Mouse (Mus musculus): ENCODE results near the gene Gnptab. TPM values are rescaled to one million over a fixed set of nuclear protein-coding genes. Genes with fewer than 3 reads are reported as not detected.
"Not testable (repeated sequence)": the region's sequence is repeated elsewhere in the genome, so short reads cannot be mapped to it uniquely, and the experiment has no call there.

The Gnptab gene
- polyA plus RNA-seq, 1 experiment from 2014 or later = 7.0 TPM

DNA sequence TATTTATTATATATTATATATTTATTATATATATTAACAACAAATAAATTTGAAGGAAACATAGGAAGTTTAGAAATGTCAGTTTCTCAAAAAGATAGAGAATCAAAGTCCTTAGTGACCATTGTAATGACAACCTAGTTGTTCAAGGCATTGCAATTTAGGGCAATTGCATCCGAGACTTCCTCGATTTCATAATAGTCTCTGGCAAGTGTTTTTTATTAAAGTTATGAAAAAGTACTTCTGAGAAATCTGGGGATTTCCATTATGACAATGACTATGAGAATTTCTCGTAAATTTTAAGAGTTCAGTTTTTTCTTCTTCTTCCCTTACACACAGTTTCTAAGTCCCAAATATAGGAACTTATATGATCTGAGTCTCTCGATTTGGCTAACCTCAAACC is 6.5 kb upstream of the Gnptab start:
- H3K4me2 ChIP-seq = no peak overlapping the region
- H3K4me1 ChIP-seq (ENCODE audit: control insufficient read depth, insufficient read depth, low read length) = no peaks in the 10 kb centered on the region
- no peak overlapping the region for H3K9ac ChIP-seq (ENCODE audit: low read length)
- WGBS = 88% methylated on average over 4 of the region's 4 CpGs
- no peaks in the 10 kb centered on the region for H3K9me3 ChIP-seq (ENCODE audit: control insufficient read depth, low read length)
- no peak overlapping the region for H3K4me3 ChIP-seq (ENCODE audit: low read depth, low read length)
- no peak overlapping the region for H3K27ac ChIP-seq (ENCODE audit: low read depth, low read length)
- DNase-seq (ENCODE audit: low spot score, missing footprints) (no peak), ATAC-seq (ENCODE audit: low FRiP score) (no peak)
- no peaks in the 10 kb centered on the region for H3K36me3 ChIP-seq (ENCODE audit: control insufficient read depth, insufficient read depth, low read length)
- no peaks in the 10 kb centered on the region for H3K27me3 ChIP-seq (ENCODE audit: control insufficient read depth, insufficient read depth, low read length)

DNA sequence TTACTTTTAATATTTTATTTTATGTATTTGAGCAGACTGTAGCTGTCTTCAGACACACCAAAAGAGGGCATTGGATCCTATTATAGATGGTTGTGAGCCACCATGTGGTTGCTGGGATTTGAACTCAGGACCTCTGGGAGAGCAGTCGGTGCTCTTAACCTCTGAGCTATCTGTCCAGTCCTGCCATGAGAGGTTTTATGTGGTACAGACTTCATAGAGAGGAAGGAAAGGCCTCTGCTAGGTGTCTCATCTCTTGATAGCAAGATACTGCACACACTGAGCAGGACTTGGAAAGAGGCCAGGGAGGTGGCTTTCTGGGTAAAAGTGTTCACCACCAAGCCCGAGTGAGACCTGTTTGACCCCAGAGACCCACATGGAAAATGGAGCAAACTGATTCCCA is 6.0 kb upstream of the Gnptab start:
- H3K4me2 ChIP-seq; ATAC-seq (ENCODE audit: low FRiP score): not testable (repeated sequence)

GRCm38 (mm10) chr10:88374984-88375383 is 3.9 kb upstream of the Gnptab start:
- peak; percentile 75 for DNase-seq (ENCODE audit: low spot score, missing footprints)

More for the DNA sequence above, 6.0 kb upstream of the Gnptab start:
- not testable (repeated sequence) for H3K27ac ChIP-seq (ENCODE audit: low read depth, low read length); H3K4me1 ChIP-seq (ENCODE audit: control insufficient read depth, insufficient read depth, low read length); H3K4me3 ChIP-seq (ENCODE audit: low read depth, low read length); H3K36me3 ChIP-seq (ENCODE audit: control insufficient read depth, insufficient read depth, low read length); H3K9me3 ChIP-seq (ENCODE audit: control insufficient read depth, low read length); H3K9ac ChIP-seq (ENCODE audit: low read length); H3K27me3 ChIP-seq (ENCODE audit: control insufficient read depth, insufficient read depth, low read length)
- peak; percentile 14 for DNase-seq (ENCODE audit: low spot score, missing footprints)
- WGBS = 85% methylated on average over 2 of the region's 2 CpGs

DNA sequence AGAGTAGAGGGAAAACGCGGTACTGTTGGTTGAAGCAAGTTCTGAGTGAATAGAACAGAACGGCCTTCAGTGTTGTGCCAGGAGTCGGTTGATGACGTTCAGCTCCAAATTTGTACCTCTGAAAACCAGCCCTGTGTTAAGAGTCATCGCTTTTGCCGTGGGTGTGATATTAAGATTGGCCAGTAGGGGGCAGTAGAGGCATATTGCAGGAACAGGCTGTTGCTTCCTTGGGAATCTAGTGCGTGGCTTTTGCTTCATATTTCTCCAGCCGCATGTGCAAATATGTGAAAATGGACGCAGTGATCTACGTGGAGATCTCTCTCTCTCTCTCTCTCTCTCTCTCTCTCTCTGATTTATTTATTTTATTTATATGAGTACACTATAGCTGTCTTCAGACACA is 2.2 kb upstream of the Gnptab start:
- no peak overlapping the region for H3K4me2 ChIP-seq
- H3K9ac ChIP-seq (ENCODE audit: low read length) = no peak overlapping the region
- no peak overlapping the region for H3K4me3 ChIP-seq (ENCODE audit: low read depth, low read length)
- WGBS = 14% methylated on average over 11 of the region's 11 CpGs
- H3K27me3 ChIP-seq (ENCODE audit: control insufficient read depth, insufficient read depth, low read length) = no peaks in the 10 kb centered on the region
- H3K4me1 ChIP-seq (ENCODE audit: control insufficient read depth, insufficient read depth, low read length) = no peaks in the 10 kb centered on the region; the same call in 1 of the 2 replicates
- no peaks in the 10 kb centered on the region for H3K36me3 ChIP-seq (ENCODE audit: control insufficient read depth, insufficient read depth, low read length)
- ATAC-seq (ENCODE audit: low FRiP score) (no peak), DNase-seq (ENCODE audit: low spot score, missing footprints) (peak; percentile 96)
- no peaks in the 10 kb centered on the region for H3K9me3 ChIP-seq (ENCODE audit: control insufficient read depth, low read length)
- H3K27ac ChIP-seq (ENCODE audit: low read depth, low read length) = no peak overlapping the region

More at GRCm38 (mm10) chr10:88374984-88375383, 3.9 kb upstream of the Gnptab start:
- H3K36me3 ChIP-seq (ENCODE audit: control insufficient read depth, insufficient read depth, low read length) = no peaks in the 10 kb centered on the region
- H3K9ac ChIP-seq (ENCODE audit: low read length) = no peak overlapping the region
- no peaks in the 10 kb centered on the region for H3K9me3 ChIP-seq (ENCODE audit: control insufficient read depth, low read length)
- no peak for ATAC-seq (ENCODE audit: low FRiP score)
- H3K27me3 ChIP-seq (ENCODE audit: control insufficient read depth, insufficient read depth, low read length) = no peaks in the 10 kb centered on the region
- no peak overlapping the region for H3K4me2 ChIP-seq
- WGBS = 26% methylated on average over 10 of the region's 10 CpGs
- H3K27ac ChIP-seq (ENCODE audit: low read depth, low read length) = no peak overlapping the region
- H3K4me3 ChIP-seq (ENCODE audit: low read depth, low read length) = no peak overlapping the region
- H3K4me1 ChIP-seq (ENCODE audit: control insufficient read depth, insufficient read depth, low read length) = no peaks in the 10 kb centered on the region

GRCm38 (mm10) chr10:88377666-88378065 is 1.3 kb upstream of the Gnptab start:
- no peak overlapping the region for H3K4me3 ChIP-seq (ENCODE audit: low read depth, low read length)
- H3K36me3 ChIP-seq (ENCODE audit: control insufficient read depth, insufficient read depth, low read length) = no peaks in the 10 kb centered on the region
- no peaks in the 10 kb centered on the region for H3K9me3 ChIP-seq (ENCODE audit: control insufficient read depth, low read length)
- H3K4me2 ChIP-seq = no peak overlapping the region
- H3K27ac ChIP-seq (ENCODE audit: low read depth, low read length) = no peak overlapping the region
- no peak for ATAC-seq (ENCODE audit: low FRiP score)
- no peaks in the 10 kb centered on the region; the same call in 1 of the 2 replicates for H3K4me1 ChIP-seq (ENCODE audit: control insufficient read depth, insufficient read depth, low read length)
- peak; percentile 59 for DNase-seq (ENCODE audit: low spot score, missing footprints)
- H3K27me3 ChIP-seq (ENCODE audit: control insufficient read depth, insufficient read depth, low read length) = no peaks in the 10 kb centered on the region
- WGBS = 78% methylated on average over 4 of the region's 4 CpGs
- no peak overlapping the region for H3K9ac ChIP-seq (ENCODE audit: low read length)

DNA sequence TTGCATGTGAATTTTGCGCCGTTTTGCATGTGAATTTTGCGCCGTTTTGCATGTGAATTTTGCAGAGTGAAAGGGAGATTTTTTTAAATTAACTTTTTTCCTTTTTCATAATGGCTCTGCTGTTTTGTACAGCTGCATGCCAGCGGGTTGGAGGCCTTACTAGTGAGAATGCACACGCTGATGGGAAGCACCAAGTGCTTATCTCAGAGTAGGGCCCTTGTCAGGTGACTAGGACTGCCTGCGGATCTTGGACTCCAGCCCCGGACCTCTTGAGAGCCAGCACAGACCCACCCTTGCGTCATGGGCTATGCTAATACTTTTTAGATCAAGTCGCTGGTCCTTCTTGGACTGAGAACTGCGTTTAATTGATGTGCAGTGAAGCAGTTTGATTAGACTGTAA is 1.1 kb downstream of the Gnptab start:
- Histone ChIP-seq H3K4me1 (ENCODE audit: control insufficient read depth, insufficient read depth, low read length) (no peaks in the 10 kb centered on the region; the same call in 1 of the 2 replicates), H3K27ac (ENCODE audit: low read depth, low read length) (no peak overlapping the region), H3K4me3 (ENCODE audit: low read depth, low read length) (peak overlapping the region; percentile 78), H3K27me3 (ENCODE audit: control insufficient read depth, insufficient read depth, low read length) (no peaks in the 10 kb centered on the region), H3K4me2 (peak overlapping the region; percentile 93), H3K9ac (ENCODE audit: low read length) (peak overlapping the region; percentile 80), H3K9me3 (ENCODE audit: control insufficient read depth, low read length) (no peaks in the 10 kb centered on the region), H3K36me3 (ENCODE audit: control insufficient read depth, insufficient read depth, low read length) (no peaks in the 10 kb centered on the region)
- peak; percentile 92 for DNase-seq (ENCODE audit: low spot score, missing footprints)
- WGBS = under 1% methylated on average over 11 of the region's 11 CpGs
- ATAC-seq (ENCODE audit: low FRiP score) = peak; percentile 23; the same call in 1 of the 2 replicates

DNA sequence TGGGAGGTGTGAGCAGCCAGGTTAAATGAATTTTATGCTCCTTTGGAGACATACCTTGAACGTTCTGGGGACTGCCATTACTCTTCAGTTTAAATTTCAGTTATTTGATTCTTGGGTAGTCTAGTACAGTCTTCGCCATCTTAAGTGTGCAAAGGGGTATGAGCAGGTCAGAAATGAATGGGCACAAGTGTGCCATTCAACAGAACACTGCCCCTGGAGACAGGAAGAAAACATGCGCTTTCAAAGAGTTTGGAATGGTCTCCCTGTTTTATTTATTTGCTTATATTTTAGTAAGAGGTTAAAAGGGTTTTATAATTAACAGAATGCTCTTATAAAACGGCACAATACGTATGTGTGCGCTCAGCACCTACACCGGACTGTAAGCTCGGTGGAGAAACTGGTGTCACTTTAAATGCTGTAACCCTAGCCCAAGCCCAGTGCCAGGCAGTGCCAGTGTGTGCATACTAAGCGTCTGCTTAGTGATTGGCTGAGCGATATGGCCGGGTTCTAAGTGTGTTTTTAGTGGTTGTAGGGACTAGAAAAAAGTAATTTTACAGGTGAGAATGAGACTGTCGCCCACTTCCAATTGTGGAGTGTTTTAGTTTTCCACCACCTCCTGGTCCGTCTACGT is 1.6 kb downstream of the Gnptab start:
- Histone ChIP-seq H3K9ac (ENCODE audit: low read length) (no peak overlapping the region), H3K36me3 (ENCODE audit: control insufficient read depth, insufficient read depth, low read length) (no peaks in the 10 kb centered on the region), H3K27me3 (ENCODE audit: control insufficient read depth, insufficient read depth, low read length) (no peaks in the 10 kb centered on the region), H3K4me2 (peak overlapping the region; percentile 93), H3K4me3 (ENCODE audit: low read depth, low read length) (peak overlapping the region; percentile 78), H3K9me3 (ENCODE audit: control insufficient read depth, low read length) (no peaks in the 10 kb centered on the region), H3K27ac (ENCODE audit: low read depth, low read length) (no peak overlapping the region), H3K4me1 (ENCODE audit: control insufficient read depth, insufficient read depth, low read length) (no peaks in the 10 kb centered on the region; the same call in 1 of the 2 replicates)
- DNase-seq (ENCODE audit: low spot score, missing footprints) = peak; percentile 84
- no peak for ATAC-seq (ENCODE audit: low FRiP score)
- WGBS = 58% methylated on average over 14 of the region's 14 CpGs

GRCm38 (mm10) chr10:88381286-88381685 is 2.4 kb downstream of the Gnptab start:
- no peak overlapping the region for H3K9ac ChIP-seq (ENCODE audit: low read length)
- no peak overlapping the region for H3K27ac ChIP-seq (ENCODE audit: low read depth, low read length)
- no peak overlapping the region for H3K4me2 ChIP-seq
- H3K27me3 ChIP-seq (ENCODE audit: control insufficient read depth, insufficient read depth, low read length) = no peaks in the 10 kb centered on the region
- DNase-seq (ENCODE audit: low spot score, missing footprints) (peak; percentile 54), ATAC-seq (ENCODE audit: low FRiP score) (no peak)
- H3K36me3 ChIP-seq (ENCODE audit: control insufficient read depth, insufficient read depth, low read length) = no peaks in the 10 kb centered on the region
- WGBS = 80% methylated on average over 4 of the region's 4 CpGs
- H3K4me1 ChIP-seq (ENCODE audit: control insufficient read depth, insufficient read depth, low read length) = no peaks in the 10 kb centered on the region; the same call in 1 of the 2 replicates
- H3K9me3 ChIP-seq (ENCODE audit: control insufficient read depth, low read length) = no peaks in the 10 kb centered on the region
- no peak overlapping the region for H3K4me3 ChIP-seq (ENCODE audit: low read depth, low read length)

DNA sequence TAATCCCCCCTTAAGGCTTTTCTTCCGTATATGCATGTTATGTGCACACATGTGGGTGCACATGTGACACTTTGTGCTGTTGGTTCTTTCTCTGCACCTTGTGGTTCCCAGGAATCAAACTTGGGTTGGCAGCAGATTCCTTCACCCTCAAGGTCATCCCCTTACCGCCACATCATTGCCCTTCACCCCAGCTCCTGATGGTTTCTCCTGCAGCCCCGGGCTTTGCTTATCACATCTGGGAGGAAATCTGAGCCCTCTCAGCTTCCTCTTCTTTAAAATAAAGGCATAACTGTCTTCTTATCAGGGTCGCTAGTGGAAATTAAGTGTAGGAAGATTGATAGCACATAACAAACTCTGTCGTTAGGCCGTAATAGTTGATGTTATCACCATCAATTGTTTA is 3.1 kb downstream of the Gnptab start:
- no peak overlapping the region for H3K27ac ChIP-seq (ENCODE audit: low read depth, low read length)
- WGBS = 88% methylated on average over 6 of the region's 6 CpGs

More for the DNA sequence above, 3.1 kb downstream of the Gnptab start:
- ATAC-seq (ENCODE audit: low FRiP score) = no peak
- Histone ChIP-seq H3K4me1 (ENCODE audit: control insufficient read depth, insufficient read depth, low read length) (no peaks in the 10 kb centered on the region; the same call in 1 of the 2 replicates), H3K36me3 (ENCODE audit: control insufficient read depth, insufficient read depth, low read length) (no peaks in the 10 kb centered on the region), H3K9me3 (ENCODE audit: control insufficient read depth, low read length) (no peaks in the 10 kb centered on the region), H3K4me2 (no peak overlapping the region), H3K27me3 (ENCODE audit: control insufficient read depth, insufficient read depth, low read length) (no peaks in the 10 kb centered on the region), H3K9ac (ENCODE audit: low read length) (no peak overlapping the region), H3K4me3 (ENCODE audit: low read depth, low read length) (no peak overlapping the region)
- DNase-seq (ENCODE audit: low spot score, missing footprints) = peak; percentile 51

All from midbrain, embryonic 11.5 days (tissue).